Mouse (Mus musculus): ENCODE data around the gene Isg20.

GRCm38 (mm10) chr7:78893917-78894316 is 19.3 kb upstream of the Isg20 start:
- TF ChIP-seq NANOG (IDR thresholded peaks at IDR 0.05; ENCODE audit: borderline replicate concordance, low read length) (no peak), CTCF (conservative IDR thresholded peaks at IDR 0.05; ENCODE audit: low read length) (no peak), POU5F1 (IDR thresholded peaks at IDR 0.05; ENCODE audit: borderline replicate concordance, low read length) (no peak)

Data from E14TG2a.4 (cell line).